Mouse (Mus musculus) cerebellum, adult (tissue): ENCODE measurements around the gene Gm3099.
"Not testable (repeated sequence)": the region's sequence is repeated elsewhere in the genome, so short reads cannot be mapped to it uniquely, and the experiment has no call there.

Source experiments
- ATAC-seq: cut with Nextera tagmentation; 2 replicates; pipeline ENCODE4 v1.9.2; 2017; ENCODE audit warnings: mild to moderate bottlenecking, moderate library complexity, mixed read lengths; ENCODE audit not compliant: insufficient number of reproducible peaks, low FRiP score, low TSS enrichment

Gm3099 gene

DNA sequence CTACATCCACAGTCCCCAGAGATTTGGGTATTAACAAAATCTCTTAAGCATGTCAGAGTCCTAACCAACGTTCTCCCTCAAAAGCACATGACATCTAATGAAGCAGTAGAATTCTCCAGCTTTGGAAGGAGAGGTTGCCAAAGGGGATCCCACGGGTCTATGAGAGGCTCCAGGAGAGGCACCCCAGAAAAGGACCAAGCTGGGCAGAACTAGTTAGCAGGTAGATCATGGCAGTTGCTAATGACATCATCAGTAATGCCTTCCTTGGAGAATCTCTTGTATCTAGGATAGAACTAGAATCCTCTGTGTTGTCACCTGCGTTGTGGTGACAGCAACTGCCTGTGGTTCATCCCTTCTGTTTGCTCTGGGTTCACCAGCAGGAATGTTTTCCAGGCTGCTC is at the start of gene Gm3099:
Gm3099 (plus strand) TSS at position 301 of the 400 bp plus-strand sequence.
- ATAC-seq, result not testable (repeated sequence)

DNA sequence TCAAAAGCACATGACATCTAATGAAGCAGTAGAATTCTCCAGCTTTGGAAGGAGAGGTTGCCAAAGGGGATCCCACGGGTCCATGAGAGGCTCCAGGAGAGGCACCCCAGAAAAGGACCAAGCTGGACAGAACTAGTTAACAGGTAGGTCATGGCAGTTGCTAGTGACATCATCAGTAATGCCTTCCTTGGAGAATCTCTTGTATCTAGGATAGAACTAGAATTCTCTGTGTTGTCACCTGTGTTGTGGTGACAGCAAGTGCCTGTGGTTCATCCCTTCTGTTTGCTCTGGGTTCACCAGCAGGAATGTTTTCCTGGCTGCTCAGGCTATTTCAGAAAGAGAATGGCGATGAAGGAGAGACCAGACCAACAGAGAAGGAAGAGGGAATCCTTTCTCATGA is 34.9 kb upstream of the Gm3099 start, which contains the start of gene Gm3095:
Gm3095 (plus strand) TSS at position 301 of the 400 bp plus-strand sequence.
- not testable (repeated sequence) for ATAC-seq

DNA sequence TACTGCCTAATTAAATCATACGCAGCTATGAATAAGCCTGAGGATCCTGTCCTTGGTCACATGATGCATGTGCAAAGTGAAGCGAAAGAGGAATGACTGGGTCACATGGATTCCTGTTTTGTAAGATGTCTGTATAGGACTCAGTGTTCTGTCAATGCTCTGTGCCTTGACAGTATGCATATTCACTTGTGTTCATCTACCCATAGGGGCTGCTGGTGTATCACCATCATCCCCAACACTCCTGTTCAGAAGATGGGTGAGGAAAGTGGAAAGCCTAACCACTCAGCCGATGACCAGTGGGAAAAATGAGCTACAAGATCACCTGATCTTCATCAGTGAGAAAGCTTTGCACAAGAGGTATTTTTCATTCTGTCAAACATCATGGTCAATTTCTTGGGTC is 25.4 kb downstream of the Gm3099 start, which contains the start of gene Gm5796:
Gm5796 (plus strand) TSS at position 301 of the 400 bp plus-strand sequence.
- ATAC-seq, result not testable (repeated sequence)
